Mouse (Mus musculus): Measurements from ENCODE around the gene Zc3h7b. TPM values are rescaled to one million over a fixed set of nuclear protein-coding genes. Genes with fewer than 3 reads are reported as not detected.

The Zc3h7b gene
- polyA plus RNA-seq, 1 experiment from 2014 or later: 32.0 TPM

GRCm38 (mm10) chr15:81708991-81709390 lies 35.9 kb upstream of the Zc3h7b start:
- Histone ChIP-seq H3K9me3 (ENCODE audit: control insufficient read depth, low read length) (no peaks in the 10 kb centered on the region), H3K4me3 (ENCODE audit: low read length) (no peak overlapping the region), H3K4me1 (replicated peaks; ENCODE audit: control insufficient read depth, insufficient read depth, low read length) (no peaks in the 10 kb centered on the region), H3K4me2 (ENCODE audit: low read depth, low read length) (no peak overlapping the region), H3K27me3 (ENCODE audit: control insufficient read depth, insufficient read depth, low read depth, low read length) (no peaks in the 10 kb centered on the region), H3K9ac (ENCODE audit: low read length) (no peak overlapping the region), H3K36me3 (ENCODE audit: control insufficient read depth, insufficient read depth, low read length) (peaks cover 65% of the 10 kb centered on the region), H3K27ac (ENCODE audit: low read length) (no peak overlapping the region)
- no peak for ATAC-seq (ENCODE audit: low read depth)
- 88% methylated on average over 11 of the region's 11 CpGs for WGBS

GRCm38 (mm10) chr15:81709686-81710085 lies 35.2 kb upstream of the Zc3h7b start:
- no peaks in the 10 kb centered on the region for H3K27me3 ChIP-seq (ENCODE audit: control insufficient read depth, insufficient read depth, low read depth, low read length)
- no peak overlapping the region for H3K9ac ChIP-seq (ENCODE audit: low read length)
- 95% methylated on average over 1 of the region's 1 CpGs for WGBS
- H3K9me3 ChIP-seq (ENCODE audit: control insufficient read depth, low read length): no peaks in the 10 kb centered on the region
- H3K4me2 ChIP-seq (ENCODE audit: low read depth, low read length): no peak overlapping the region
- H3K4me1 ChIP-seq (replicated peaks; ENCODE audit: control insufficient read depth, insufficient read depth, low read length): no peaks in the 10 kb centered on the region
- ATAC-seq (ENCODE audit: low read depth): no peak
- no peak overlapping the region for H3K4me3 ChIP-seq (ENCODE audit: low read length)
- peaks cover 58% of the 10 kb centered on the region for H3K36me3 ChIP-seq (ENCODE audit: control insufficient read depth, insufficient read depth, low read length)
- H3K27ac ChIP-seq (ENCODE audit: low read length): no peak overlapping the region

GRCm38 (mm10) chr15:81710801-81711200 lies 34.1 kb upstream of the Zc3h7b start:
- Histone ChIP-seq H3K9ac (ENCODE audit: low read length) (no peak overlapping the region), H3K9me3 (ENCODE audit: control insufficient read depth, low read length) (no peaks in the 10 kb centered on the region), H3K4me2 (ENCODE audit: low read depth, low read length) (no peak overlapping the region), H3K27me3 (ENCODE audit: control insufficient read depth, insufficient read depth, low read depth, low read length) (no peaks in the 10 kb centered on the region), H3K4me3 (ENCODE audit: low read length) (no peak overlapping the region), H3K4me1 (replicated peaks; ENCODE audit: control insufficient read depth, insufficient read depth, low read length) (no peaks in the 10 kb centered on the region), H3K27ac (ENCODE audit: low read length) (no peak overlapping the region), H3K36me3 (ENCODE audit: control insufficient read depth, insufficient read depth, low read length) (peaks cover 58% of the 10 kb centered on the region)
- WGBS: 72% methylated on average over 4 of the region's 4 CpGs
- no peak for ATAC-seq (ENCODE audit: low read depth)

- no peak overlapping the region for H3K9ac ChIP-seq (ENCODE audit: low read length)
- WGBS: 67% methylated on average over 6 of the region's 6 CpGs
These were observed 31.1 kb upstream of the Zc3h7b start for GRCm38 (mm10) chr15:81713742-81714141.

GRCm38 (mm10) chr15:81718336-81719138 lies 26.3 kb upstream of the Zc3h7b start:
- Histone ChIP-seq H3K4me3 (ENCODE audit: low read length) (no peak overlapping the region), H3K4me2 (ENCODE audit: low read depth, low read length) (no peak overlapping the region), H3K4me1 (replicated peaks; ENCODE audit: control insufficient read depth, insufficient read depth, low read length) (no peaks in the 10 kb centered on the region), H3K9me3 (ENCODE audit: control insufficient read depth, low read length) (no peaks in the 10 kb centered on the region), H3K9ac (ENCODE audit: low read length) (no peak overlapping the region), H3K27me3 (ENCODE audit: control insufficient read depth, insufficient read depth, low read depth, low read length) (no peaks in the 10 kb centered on the region), H3K36me3 (ENCODE audit: control insufficient read depth, insufficient read depth, low read length) (peaks cover 67% of the 10 kb centered on the region), H3K27ac (ENCODE audit: low read length) (no peak overlapping the region)
- ATAC-seq (ENCODE audit: low read depth): 0 out of 2 replicates have a peak, but pooled peaks have one; percentile 23
- WGBS: 80% methylated on average over 9 of the region's 9 CpGs

More at GRCm38 (mm10) chr15:81713742-81714141, 31.1 kb upstream of the Zc3h7b start:
- H3K4me3 ChIP-seq (ENCODE audit: low read length): no peak overlapping the region
- peaks cover 70% of the 10 kb centered on the region for H3K36me3 ChIP-seq (ENCODE audit: control insufficient read depth, insufficient read depth, low read length)
- H3K27ac ChIP-seq (ENCODE audit: low read length): no peak overlapping the region
- no peak overlapping the region for H3K4me2 ChIP-seq (ENCODE audit: low read depth, low read length)
- H3K9me3 ChIP-seq (ENCODE audit: control insufficient read depth, low read length): no peaks in the 10 kb centered on the region
- no peak for ATAC-seq (ENCODE audit: low read depth)
- H3K4me1 ChIP-seq (replicated peaks; ENCODE audit: control insufficient read depth, insufficient read depth, low read length): no peaks in the 10 kb centered on the region
- no peaks in the 10 kb centered on the region for H3K27me3 ChIP-seq (ENCODE audit: control insufficient read depth, insufficient read depth, low read depth, low read length)

- Histone ChIP-seq H3K4me3 (ENCODE audit: low read length) (no peak overlapping the region), H3K4me1 (replicated peaks; ENCODE audit: control insufficient read depth, insufficient read depth, low read length) (no peaks in the 10 kb centered on the region)
These were observed 25.7 kb upstream of the Zc3h7b start for GRCm38 (mm10) chr15:81719139-81719531.

GRCm38 (mm10) chr15:81722361-81722760 lies 22.5 kb upstream of the Zc3h7b start:
- WGBS: 95% methylated on average over 5 of the region's 5 CpGs
- Histone ChIP-seq H3K36me3 (ENCODE audit: control insufficient read depth, insufficient read depth, low read length) (peaks cover 49% of the 10 kb centered on the region), H3K27ac (ENCODE audit: low read length) (no peak overlapping the region), H3K4me3 (ENCODE audit: low read length) (no peak overlapping the region), H3K9me3 (ENCODE audit: control insufficient read depth, low read length) (no peaks in the 10 kb centered on the region), H3K9ac (ENCODE audit: low read length) (no peak overlapping the region), H3K4me2 (ENCODE audit: low read depth, low read length) (no peak overlapping the region), H3K4me1 (replicated peaks; ENCODE audit: control insufficient read depth, insufficient read depth, low read length) (0 out of 2 replicates have a peak, but pooled peaks cover 3% of the 10 kb centered on the region), H3K27me3 (ENCODE audit: control insufficient read depth, insufficient read depth, low read depth, low read length) (no peaks in the 10 kb centered on the region)
- no peak for ATAC-seq (ENCODE audit: low read depth)

More at GRCm38 (mm10) chr15:81719139-81719531, 25.7 kb upstream of the Zc3h7b start:
- no peaks in the 10 kb centered on the region for H3K9me3 ChIP-seq (ENCODE audit: control insufficient read depth, low read length)
- WGBS: 89% methylated on average over 6 of the region's 6 CpGs
- peaks cover 72% of the 10 kb centered on the region for H3K36me3 ChIP-seq (ENCODE audit: control insufficient read depth, insufficient read depth, low read length)
- H3K27ac ChIP-seq (ENCODE audit: low read length): no peak overlapping the region
- no peaks in the 10 kb centered on the region for H3K27me3 ChIP-seq (ENCODE audit: control insufficient read depth, insufficient read depth, low read depth, low read length)
- H3K4me2 ChIP-seq (ENCODE audit: low read depth, low read length): no peak overlapping the region
- ATAC-seq (ENCODE audit: low read depth): no peak
- no peak overlapping the region for H3K9ac ChIP-seq (ENCODE audit: low read length)

GRCm38 (mm10) chr15:81723653-81724052 lies 21.2 kb upstream of the Zc3h7b start:
- Histone ChIP-seq H3K27ac (ENCODE audit: low read length) (no peak overlapping the region), H3K27me3 (ENCODE audit: control insufficient read depth, insufficient read depth, low read depth, low read length) (no peaks in the 10 kb centered on the region), H3K4me1 (replicated peaks; ENCODE audit: control insufficient read depth, insufficient read depth, low read length) (peaks cover 13% of the 10 kb centered on the region), H3K9ac (ENCODE audit: low read length) (no peak overlapping the region; the same call in 1 of the 2 replicates), H3K4me3 (ENCODE audit: low read length) (no peak overlapping the region), H3K9me3 (ENCODE audit: control insufficient read depth, low read length) (no peaks in the 10 kb centered on the region), H3K36me3 (ENCODE audit: control insufficient read depth, insufficient read depth, low read length) (peaks cover 40% of the 10 kb centered on the region), H3K4me2 (ENCODE audit: low read depth, low read length) (no peak overlapping the region)
- WGBS: 90% methylated on average over 11 of the region's 11 CpGs
- ATAC-seq (ENCODE audit: low read depth): no peak

GRCm38 (mm10) chr15:81725965-81726364 lies 18.9 kb upstream of the Zc3h7b start:
- H3K27ac ChIP-seq (ENCODE audit: low read length): no peak overlapping the region
- H3K4me2 ChIP-seq (ENCODE audit: low read depth, low read length): no peak overlapping the region
- ATAC-seq (ENCODE audit: low read depth): no peak
- H3K9ac ChIP-seq (ENCODE audit: low read length): no peak overlapping the region
- WGBS: 92% methylated on average over 8 of the region's 8 CpGs
- no peak overlapping the region for H3K4me3 ChIP-seq (ENCODE audit: low read length)
- no peaks in the 10 kb centered on the region for H3K9me3 ChIP-seq (ENCODE audit: control insufficient read depth, low read length)
- H3K27me3 ChIP-seq (ENCODE audit: control insufficient read depth, insufficient read depth, low read depth, low read length): no peaks in the 10 kb centered on the region
- peaks cover 26% of the 10 kb centered on the region for H3K36me3 ChIP-seq (ENCODE audit: control insufficient read depth, insufficient read depth, low read length)
- peaks cover 15% of the 10 kb centered on the region for H3K4me1 ChIP-seq (replicated peaks; ENCODE audit: control insufficient read depth, insufficient read depth, low read length)
